17 mouse cellular contexts compared by ENCODE assay signal in genomic region chr12:41851896-41852470, GRCm38 (mm10).
DNase-seq lines count a peak whose midpoint lies in the region; ATAC-seq lines count a peak whose summit lies in the region.
"Had no signal": no experiment of that assay in that cellular context is flagged by ENCODE, and none has a peak within 500 bp of the region (broad histone marks: within the 10 kb centered on the region; RNA-seq: fewer than 3 reads in every experiment).

No protein-coding gene starts in this region.

- ATAC-seq in activated CD4-positive, CD25-positive, alpha-beta regulatory T cell, adult 4 months: peak; percentile 95
- ATAC-seq in megakaryocyte progenitor cell, adult 5-6 weeks (replicated peaks; ENCODE audit: poor library complexity): peak; percentile 50; the same call in 1 of the 2 replicates
- ATAC-seq: forebrain, embryonic 13.5 days; midbrain, embryonic 15.5 days had no signal

- peak; percentile 22 for DNase-seq in A20 (ENCODE audit: low read depth, low spot score)
- peak; percentile 9 to 24 for DNase-seq in B cell, adult 2 months
- DNase-seq in layer of hippocampus, postnatal 14 days (ENCODE audit: low spot score in 2 of 2): no peak
- DNase-seq in lung, postnatal 25 days (ENCODE audit: low spot score): no peak
- no peak for DNase-seq in spleen, postnatal 36 days (ENCODE audit: low spot score in 2 of 2)
- DNase-seq: adrenal gland, postnatal 10 days; cerebellum, adult 18-20 months; cerebellum, postnatal 36 days; gastrocnemius, adult 2 months; heart, adult 11 months; kidney, postnatal 4 days; layer of hippocampus, adult 9-11 months; lung, postnatal 10 days had no signal

Comparison
In these comparisons a context has a peak if more than half of its experiments do, and no peak if none do; other contexts are left out.
1. DNase-seq: peak in A20 (single experiment) and B cell, adult 2 months (2 of 2); none in layer of hippocampus, postnatal 14 days (0 of 2), lung, postnatal 25 days (single experiment) and spleen, postnatal 36 days (0 of 2).